Mouse (Mus musculus) heart, adult 18-20 months (tissue): ENCODE measurements around the gene Gm10717. TPM values are rescaled to one million over a fixed set of nuclear protein-coding genes. Genes with fewer than 3 reads are reported as not detected.
"Not testable (repeated sequence)": the region's sequence is repeated elsewhere in the genome, so short reads cannot be mapped to it uniquely, and the experiment has no call there.

ENCODE experiments used
- DNase-seq, 2 experiments: peaks; one replicate each; pipeline ENCODE4 v3.0.0; 2021 to 2022; ENCODE audit warnings: mixed read lengths in 1 of 2
- microRNA-seq, 2 experiments: library from miRNA; unstranded; fragments of <30 nt; microRNA quantifications; one replicate each; pipeline ENCODE4 v1.2.0; 2022
- total RNA-seq, 2 experiments: library from RNA; stranded (reverse); gene quantifications; 2 replicates each; pipeline ENCODE4 v1.2.3; 2021

The Gm10717 gene
- total RNA-seq, 2 experiments from 2014 or later, result not detected

DNA sequence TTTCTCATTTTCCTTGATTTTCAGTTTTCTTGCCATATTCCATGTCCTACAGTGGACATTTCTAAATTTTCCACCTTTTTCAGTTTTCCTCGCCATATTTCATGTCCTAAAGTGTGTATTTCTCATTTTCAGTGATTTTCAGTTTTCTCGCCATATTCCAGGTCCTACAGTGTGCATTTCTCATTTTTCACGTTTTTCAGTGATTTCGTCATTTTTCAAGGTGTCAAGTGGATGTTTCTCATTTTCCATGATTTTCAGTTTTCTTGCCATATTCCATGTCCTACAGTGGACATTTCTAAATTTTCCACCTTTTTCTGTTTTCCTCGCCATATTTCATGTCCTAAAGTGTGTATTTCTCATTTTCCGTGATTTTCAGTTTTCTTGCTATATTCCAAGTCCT lies 436 bp downstream of the Gm10717 start:
- peak; percentile 54 to 73 for DNase-seq

DNA sequence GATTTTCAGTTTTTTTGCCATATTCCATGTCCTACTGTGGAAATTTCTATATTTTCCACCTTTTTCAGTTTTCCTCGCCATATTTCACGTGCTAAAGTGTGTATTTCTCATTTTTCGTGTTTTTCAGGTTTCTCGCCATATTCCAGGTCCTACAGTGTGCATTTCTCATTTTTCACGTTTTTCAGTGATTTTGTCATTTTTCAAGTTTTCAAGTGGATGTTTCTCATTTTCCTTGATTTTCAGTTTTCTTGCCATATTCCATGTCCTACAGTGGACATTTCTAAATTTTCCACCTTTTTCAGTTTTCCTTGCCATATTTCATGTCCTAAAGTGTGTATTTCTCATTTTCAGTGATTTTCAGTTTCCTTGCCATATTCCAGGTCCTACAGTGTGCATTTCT lies 919 bp downstream of the Gm10717 start:
- DNase-seq, result not testable (repeated sequence)

DNA sequence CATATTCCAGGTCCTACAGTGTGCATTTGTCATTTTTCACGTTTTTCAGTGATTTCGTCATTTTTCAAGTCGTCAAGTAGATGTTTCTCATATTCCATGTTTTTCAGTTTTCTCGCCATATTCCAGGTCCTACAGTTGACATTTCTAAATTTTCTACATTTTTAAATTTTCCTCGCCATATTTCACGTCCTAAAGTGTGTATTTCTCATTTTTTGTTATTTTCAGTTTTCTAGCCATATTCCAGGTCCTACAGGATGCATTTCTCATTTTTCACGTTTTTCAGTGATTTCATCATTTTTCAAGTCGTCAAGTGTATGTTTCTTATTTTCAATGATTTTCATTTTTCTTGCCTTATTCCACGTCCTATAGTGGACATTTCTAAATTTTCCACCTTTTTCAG lies 1.5 kb downstream of the Gm10717 start:
- DNase-seq, result not testable (repeated sequence)

DNA sequence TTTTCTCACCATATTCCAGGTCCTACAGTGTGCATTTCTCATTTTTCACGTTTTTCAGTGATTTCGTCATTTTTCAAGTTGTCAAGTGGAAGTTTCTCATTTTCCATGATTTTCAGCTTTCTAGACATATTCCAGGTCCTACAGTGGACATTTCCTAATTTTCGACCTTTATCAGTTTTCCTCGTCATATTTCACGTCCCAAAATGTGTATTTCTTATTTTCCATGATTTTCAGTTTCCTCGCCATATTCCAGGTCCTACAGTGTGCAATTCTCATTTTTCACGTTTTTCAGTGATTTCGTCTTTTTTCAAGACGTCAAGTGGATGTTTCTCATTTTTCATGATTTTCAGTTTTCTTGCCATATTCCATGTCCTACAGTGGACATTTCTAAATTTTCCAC lies 2.0 kb downstream of the Gm10717 start:
- DNase-seq, result not testable (repeated sequence)

DNA sequence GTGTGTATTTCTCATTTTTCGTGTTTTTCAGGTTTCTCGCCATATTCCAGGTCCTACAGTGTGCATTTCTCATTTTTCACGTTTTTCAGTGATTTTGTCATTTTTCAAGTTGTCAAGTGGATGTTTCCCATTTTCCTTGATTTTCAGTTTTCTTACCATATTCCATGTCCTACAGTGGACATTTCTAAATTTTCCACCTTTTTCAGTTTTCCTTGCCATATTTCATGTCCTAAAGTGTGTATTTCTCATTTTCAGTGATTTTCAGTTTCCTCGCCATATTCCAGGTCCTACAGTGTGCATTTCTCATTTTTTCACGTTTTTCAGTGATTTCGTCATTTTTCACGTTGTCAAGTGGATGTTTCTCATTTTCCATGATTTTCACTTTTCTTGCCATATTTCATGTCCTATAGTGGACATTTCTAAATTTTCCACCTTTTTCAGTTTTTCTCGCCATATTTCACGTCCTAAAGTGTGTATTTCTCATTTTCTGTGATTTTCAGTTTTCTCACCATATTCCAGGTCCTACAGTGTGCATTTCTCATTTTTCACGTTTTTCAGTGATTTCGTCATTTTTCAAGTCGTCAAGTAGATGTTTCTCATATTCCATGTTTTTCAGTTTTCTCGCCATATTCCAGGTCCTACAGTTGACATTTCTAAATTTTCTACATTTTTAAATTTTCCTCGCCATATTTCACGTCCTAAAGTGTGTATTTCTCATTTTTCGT lies 4.2 kb downstream of the Gm10717 start:
- peak; percentile 8 to 11 for DNase-seq

DNA sequence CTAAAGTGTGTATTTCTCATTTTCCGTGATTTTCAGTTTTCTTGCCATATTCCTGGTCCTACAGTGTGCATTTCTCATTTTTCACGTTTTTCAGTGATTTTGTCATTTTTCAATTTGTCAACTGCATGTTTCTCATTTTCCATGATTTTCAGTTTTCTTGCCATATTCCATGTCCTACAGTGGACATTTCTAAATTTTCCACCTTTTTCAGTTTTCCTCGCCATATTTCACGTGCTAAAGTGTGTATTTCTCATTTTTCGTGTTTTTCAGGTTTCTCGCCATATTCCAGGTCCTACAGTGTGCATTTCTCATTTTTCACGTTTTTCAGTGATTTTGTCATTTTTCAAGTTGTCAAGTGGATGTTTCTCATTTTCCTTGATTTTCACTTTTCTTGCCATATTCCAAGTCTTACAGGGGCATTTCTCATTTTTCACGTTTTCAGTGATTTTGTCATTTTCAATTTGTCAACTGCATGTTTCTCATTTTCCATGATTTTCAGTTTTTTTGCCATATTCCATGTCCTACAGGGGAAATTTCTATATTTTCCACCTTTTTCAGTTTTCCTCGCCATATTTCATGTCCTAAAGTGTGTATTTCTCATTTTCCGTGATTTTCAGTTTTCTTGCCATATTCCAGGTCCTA lies 5.6 kb downstream of the Gm10717 start:
- not testable (repeated sequence) for DNase-seq

DNA sequence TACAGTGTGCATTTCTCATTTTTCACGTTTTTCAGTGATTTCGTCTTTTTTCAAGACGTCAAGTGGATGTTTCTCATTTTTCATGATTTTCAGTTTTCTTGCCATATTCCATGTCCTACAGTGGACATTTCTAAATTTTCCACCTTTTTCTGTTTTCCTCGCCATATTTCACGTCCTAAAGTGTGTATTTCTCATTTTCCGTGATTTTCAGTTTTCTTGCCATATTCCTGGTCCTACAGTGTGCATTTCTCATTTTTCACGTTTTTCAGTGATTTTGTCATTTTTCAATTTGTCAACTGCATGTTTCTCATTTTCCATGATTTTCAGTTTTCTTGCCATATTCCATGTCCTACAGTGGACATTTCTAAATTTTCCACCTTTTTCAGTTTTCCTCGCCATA lies 9.1 kb downstream of the Gm10717 start, which contains the start of gene Gm17535:
Gm17535 (plus strand) TSS at position 301 of the 400 bp plus-strand sequence.
- DNase-seq, result not testable (repeated sequence)

DNA sequence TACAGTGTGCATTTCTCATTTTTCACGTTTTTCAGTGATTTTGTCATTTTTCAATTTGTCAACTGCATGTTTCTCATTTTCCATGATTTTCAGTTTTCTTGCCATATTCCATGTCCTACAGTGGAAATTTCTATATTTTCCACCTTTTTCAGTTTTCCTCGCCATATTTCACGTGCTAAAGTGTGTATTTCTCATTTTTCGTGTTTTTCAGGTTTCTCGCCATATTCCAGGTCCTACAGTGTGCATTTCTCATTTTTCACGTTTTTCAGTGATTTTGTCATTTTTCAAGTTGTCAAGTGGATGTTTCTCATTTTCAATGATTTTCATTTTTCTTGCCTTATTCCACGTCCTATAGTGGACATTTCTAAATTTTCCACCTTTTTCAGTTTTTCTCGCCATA lies 11.4 kb downstream of the Gm10717 start, which contains the start of gene Gm10715:
Gm10715 (plus strand) TSS at position 301 of the 400 bp plus-strand sequence.
- not testable (repeated sequence) for DNase-seq

DNA sequence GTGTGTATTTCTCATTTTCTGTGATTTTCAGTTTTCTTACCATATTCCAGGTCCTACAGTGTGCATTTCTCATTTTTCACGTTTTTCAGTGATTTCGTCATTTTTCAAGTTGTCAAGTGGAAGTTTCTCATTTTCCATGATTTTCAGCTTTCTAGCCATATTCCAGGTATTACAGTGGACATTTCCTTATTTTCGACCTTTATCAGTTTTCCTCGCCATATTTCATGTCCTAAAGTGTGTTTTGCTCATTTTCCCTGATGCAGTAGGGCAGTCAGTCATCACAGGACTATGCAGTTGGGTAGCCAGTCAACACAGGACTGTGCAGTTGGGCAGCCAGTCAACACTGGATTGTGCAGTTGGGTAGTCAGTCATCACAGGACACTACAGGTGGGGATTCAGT lies 12.9 kb downstream of the Gm10717 start:
- not testable (repeated sequence) for DNase-seq

Small RNAs within 50 kb of the gene (microRNA-seq; reads per million reads assigned to microRNA genes)
- gene Mir101c, result 0 reads per million in 2 experiments

Other genes with a start within 250 kb of the Gm10717 start
- gene Gm10722, start 24.5 kb upstream of the Gm10717 start, total RNA-seq, result not detected
- gene Gm11168, start 22.1 kb upstream of the Gm10717 start, total RNA-seq, result not detected
- gene Gm10721, start 12.3 kb upstream of the Gm10717 start, total RNA-seq, result under 1 TPM; 0.57 to 0.77 TPM
- not detected for gene Gm10720, start 9.8 kb upstream of the Gm10717 start, total RNA-seq
- gene Gm10719, start 8.0 kb upstream of the Gm10717 start, total RNA-seq, result 1 to 10 TPM in 1 of 2 experiments, not detected in 1; 1.3 TPM
- under 1 TPM; 0.47 to 0.95 TPM for gene Gm10718, start 1.9 kb upstream of the Gm10717 start, total RNA-seq
- not detected for gene Gm17535, start 9.2 kb downstream of the Gm10717 start, total RNA-seq
- not detected for gene Gm10715, start 11.5 kb downstream of the Gm10717 start, total RNA-seq